Mouse (Mus musculus) G1E-ER4 (cell line): Measurements from ENCODE around the gene Kank1. TPM values are rescaled to one million over a fixed set of nuclear protein-coding genes. Genes with fewer than 3 reads are reported as not detected.

ENCODE experiments used
- GATA1 ChIP-seq: IDR thresholded peaks from one replicate; pipeline ENCODE4 v1.8.0; 2012; ENCODE audit warnings: low read length, inconsistent platforms
- polyA plus RNA-seq: library from polyadenylated mRNA; stranded (reverse); fragments of >175 nt; gene quantifications from 2 replicates; pipeline ENCODE4 v1.2.3, GENCODE M21; 2012

Kank1 gene
- polyA plus RNA-seq, 1 experiment: not detected

- no peak for TF ChIP-seq GATA1
These were observed 191.1 kb downstream of the Kank1 start for GRCm38 (mm10) chr19:25427886-25428285.

GRCm38 (mm10) chr19:25428338-25428962 is 191.7 kb downstream of the Kank1 start:
- no peak for TF ChIP-seq GATA1

GRCm38 (mm10) chr19:25431431-25431830 is 194.7 kb downstream of the Kank1 start:
- no peak for TF ChIP-seq GATA1

GRCm38 (mm10) chr19:25431909-25432308 is 195.1 kb downstream of the Kank1 start:
- TF ChIP-seq GATA1: no peak

- TF ChIP-seq GATA1: no peak
These were observed 196.5 kb downstream of the Kank1 start for GRCm38 (mm10) chr19:25433169-25433690.

GRCm38 (mm10) chr19:25434345-25434744 is 197.6 kb downstream of the Kank1 start:
- no peak for TF ChIP-seq GATA1

- no peak for TF ChIP-seq GATA1
These were observed 198.0 kb downstream of the Kank1 start for GRCm38 (mm10) chr19:25434795-25435194.

GRCm38 (mm10) chr19:25435412-25435811 is 198.6 kb downstream of the Kank1 start:
- TF ChIP-seq GATA1: no peak

- no peak for TF ChIP-seq GATA1
These were observed 199.4 kb downstream of the Kank1 start for GRCm38 (mm10) chr19:25436175-25436574.

- no peak for TF ChIP-seq GATA1
These were observed 200.2 kb downstream of the Kank1 start for GRCm38 (mm10) chr19:25436789-25437650.

- no peak for TF ChIP-seq GATA1
These were observed 201.5 kb downstream of the Kank1 start for GRCm38 (mm10) chr19:25438246-25438645.

- no peak for TF ChIP-seq GATA1
These were observed 203.0 kb downstream of the Kank1 start for GRCm38 (mm10) chr19:25439807-25440206.

- no peak for TF ChIP-seq GATA1
These were observed 204.0 kb downstream of the Kank1 start for GRCm38 (mm10) chr19:25440736-25441135.

- no peak for TF ChIP-seq GATA1
These were observed 208.3 kb downstream of the Kank1 start for GRCm38 (mm10) chr19:25445054-25445453.

GRCm38 (mm10) chr19:25445842-25446241 is 209.1 kb downstream of the Kank1 start:
- TF ChIP-seq GATA1: no peak

- TF ChIP-seq GATA1: no peak
These were observed 209.9 kb downstream of the Kank1 start for GRCm38 (mm10) chr19:25446683-25447082.
